Mouse (Mus musculus) hindbrain, embryonic 11.5 days (tissue): ENCODE data around the gene Ceacam12. TPM values are rescaled to one million over a fixed set of nuclear protein-coding genes. Genes with fewer than 3 reads are reported as not detected.
"Not testable (repeated sequence)": the region's sequence is repeated elsewhere in the genome, so short reads cannot be mapped to it uniquely, and the experiment has no call there.

Experiments used
- ATAC-seq: fragments of 200-750 bp; cut with Nextera tagmentation; 2 replicates; pipeline ENCODE4 v1.8.0; 2017; ENCODE audit warnings: mild to moderate bottlenecking, moderate TSS enrichment, moderate library complexity; ENCODE audit not compliant: low FRiP score
- DNase-seq: peaks from one replicate; pipeline ENCODE4 v3.0.0-alpha.2; 2015; ENCODE audit warnings: low spot score
- H3K27ac ChIP-seq: fragments of 300-500 bp; sonication (generic); 2 replicates; pipeline ENCODE4 v1.5.1; 2014; ENCODE audit warnings: mild to moderate bottlenecking, low read depth, low read length
- H3K27me3 ChIP-seq: fragments of 300-500 bp; sonication (generic); 2 replicates; pipeline ENCODE4 v1.6.1; 2014; ENCODE audit warnings: mild to moderate bottlenecking, low read length, moderate library complexity, mixed read lengths; ENCODE audit not compliant: control insufficient read depth, insufficient read depth
- H3K36me3 ChIP-seq: fragments of 300-500 bp; sonication (generic); 2 replicates; pipeline ENCODE4 v1.6.1; 2014; ENCODE audit warnings: mild to moderate bottlenecking, low read length, moderate library complexity, mixed read lengths; ENCODE audit not compliant: control insufficient read depth, insufficient read depth
- H3K4me1 ChIP-seq: fragments of 300-500 bp; sonication (generic); replicated peaks from 2 replicates; pipeline ENCODE4 v1.6.1; 2014; ENCODE audit warnings: low read length, mixed read lengths; ENCODE audit not compliant: control insufficient read depth, insufficient read depth
- H3K4me2 ChIP-seq: fragments of 300-500 bp; sonication (generic); replicated peaks from 2 replicates; pipeline ENCODE4 v1.6.1; 2014; ENCODE audit warnings: mild to moderate bottlenecking, low read depth, low read length
- H3K4me3 ChIP-seq: fragments of 300-500 bp; sonication (generic); 2 replicates; pipeline ENCODE4 v1.5.1; 2014; ENCODE audit warnings: low read depth, low read length
- H3K9ac ChIP-seq: fragments of 300-500 bp; sonication (generic); 2 replicates; pipeline ENCODE4 v1.6.1; 2014; ENCODE audit warnings: low read depth, low read length
- H3K9me3 ChIP-seq: fragments of 300-500 bp; sonication (generic); 2 replicates; pipeline ENCODE4 v1.6.1; 2016; ENCODE audit warnings: low read length; ENCODE audit not compliant: control insufficient read depth
- WGBS: fragments of 180-500 bp; shearing (Covaris S2); extraction: QIAGEN DNeasy Blood & Tissue Kit; methylation state at CpG from one replicate; pipeline ENCODE4 v1.1.7; 2014; 5-methylcytosine and 5-hydroxymethylcytosine counted together
- polyA plus RNA-seq: library from polyadenylated mRNA; unstranded; fragments of >200 nt; fragmentation: Nextera tagmentation; extraction: Ambion mirVana; gene quantifications from 2 replicates; pipeline ENCODE4 v1.2.1, GENCODE M21; 2014

Ceacam12 gene
- not detected in 2 replicates for polyA plus RNA-seq

DNA sequence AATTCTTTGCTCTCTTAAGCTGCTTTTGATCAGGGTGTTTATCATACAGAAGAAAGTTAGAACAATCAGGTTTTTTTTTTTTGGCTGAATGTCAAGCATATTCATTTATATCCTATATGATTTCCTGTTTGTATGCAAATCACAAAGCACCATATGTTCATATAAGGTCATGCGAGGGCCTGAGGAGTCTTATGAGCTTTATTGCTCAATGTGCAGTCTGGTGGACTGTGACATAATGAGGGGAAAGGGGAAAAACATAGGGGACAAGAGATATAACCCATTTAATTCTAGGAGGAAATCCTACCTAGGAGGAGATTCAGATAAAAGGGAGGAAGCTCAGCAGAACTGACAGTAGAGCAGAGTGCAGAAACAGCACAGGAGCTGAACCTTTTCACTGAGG is at the start of gene Ceacam12:
TSS of gene Ceacam12 (plus strand) at position 301 of the 400 bp plus-strand sequence.
- no peak within 1 kb of the TSS for H3K4me3 ChIP-seq
- peaks cover 5% of the 10 kb centered on the region for H3K9me3 ChIP-seq
- no peaks in the 10 kb centered on the region for H3K27me3 ChIP-seq
- no peaks in the 10 kb centered on the region for H3K36me3 ChIP-seq
- H3K27ac ChIP-seq: no peak within 1 kb of the TSS
- WGBS: 80% methylated on average over 1 of the region's 1 CpGs
- no peak for ATAC-seq
- no peak within 1 kb of the TSS for H3K4me2 ChIP-seq
- H3K9ac ChIP-seq: no peak within 1 kb of the TSS
- DNase-seq: no peak
- H3K4me1 ChIP-seq: no peaks in the 10 kb centered on the region

GRCm38 (mm10) chr7:18073821-18074220 is 8.1 kb downstream of the Ceacam12 start:
- not testable (repeated sequence) for H3K9ac ChIP-seq, H3K27me3 ChIP-seq, DNase-seq, ATAC-seq, H3K4me2 ChIP-seq, H3K27ac ChIP-seq, H3K4me3 ChIP-seq, H3K4me1 ChIP-seq, H3K9me3 ChIP-seq, H3K36me3 ChIP-seq
- 77% methylated on average over 1 of the region's 1 CpGs for WGBS

DNA sequence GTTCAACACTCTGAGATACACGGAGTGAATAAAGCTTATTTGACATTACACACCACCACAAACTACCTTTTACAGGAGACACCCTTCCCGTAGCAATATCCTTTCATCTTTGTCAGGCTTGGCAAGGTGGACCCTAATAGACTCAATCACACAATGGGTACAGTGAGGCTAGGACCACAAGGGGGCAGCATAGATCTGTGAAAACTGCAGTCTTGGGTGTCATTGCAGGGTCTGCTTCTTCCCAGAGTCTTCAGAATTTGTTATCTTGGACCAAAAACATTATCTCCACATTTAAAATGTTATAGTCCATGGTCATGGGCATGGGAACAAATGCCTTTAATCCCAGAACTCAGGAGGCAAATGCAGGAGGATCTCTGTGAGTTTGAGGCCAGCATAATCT is 35.1 kb downstream of the Ceacam12 start:
- no peaks in the 10 kb centered on the region for H3K4me1 ChIP-seq
- no peak overlapping the region for H3K4me3 ChIP-seq
- H3K27ac ChIP-seq: no peak overlapping the region
- no peak overlapping the region for H3K4me2 ChIP-seq
- H3K36me3 ChIP-seq: no peaks in the 10 kb centered on the region
- H3K9me3 ChIP-seq: peaks cover 11% of the 10 kb centered on the region
- 49% methylated on average over 2 of the region's 2 CpGs for WGBS
- no peaks in the 10 kb centered on the region for H3K27me3 ChIP-seq
- no peak overlapping the region for H3K9ac ChIP-seq
- no peak for DNase-seq
- ATAC-seq: no peak

Other genes with a start within 250 kb of the Ceacam12 start
- gene Gm5155, start 194.2 kb upstream of the Ceacam12 start, polyA plus RNA-seq: not detected in 2 replicates
- not detected in 2 replicates for gene Ceacam11, start 93.8 kb upstream of the Ceacam12 start, polyA plus RNA-seq
- gene Ceacam13, start 56.0 kb upstream of the Ceacam12 start, polyA plus RNA-seq: not detected in 2 replicates
- not detected in 2 replicates for gene Igfl3, start 110.6 kb downstream of the Ceacam12 start, polyA plus RNA-seq
- not detected in 2 replicates for gene Mill1, start 179.4 kb downstream of the Ceacam12 start, polyA plus RNA-seq